Mouse (Mus musculus) midbrain, embryonic 13.5 days (tissue): Measurements from ENCODE around the gene Ifngr1. TPM values are rescaled to one million over a fixed set of nuclear protein-coding genes. Genes with fewer than 3 reads are reported as not detected.

Experiments used
- ATAC-seq: fragments of 200-750 bp; cut with Nextera tagmentation; 2 replicates; pipeline ENCODE4 v1.8.0; 2017; ENCODE audit warnings: mild to moderate bottlenecking, moderate TSS enrichment, moderate library complexity
- H3K27ac ChIP-seq: fragments of 300-500 bp; sonication (generic); 2 replicates; pipeline ENCODE4 v1.5.1; 2015; ENCODE audit warnings: inconsistent platforms, mild to moderate bottlenecking, moderate library complexity
- H3K27me3 ChIP-seq: fragments of 300-500 bp; sonication (generic); 2 replicates; pipeline ENCODE4 v1.6.1; 2015; ENCODE audit warnings: mild to moderate bottlenecking, inconsistent platforms
- H3K36me3 ChIP-seq: fragments of 300-500 bp; sonication (generic); 2 replicates; pipeline ENCODE4 v1.6.1; 2015; ENCODE audit warnings: mild to moderate bottlenecking, inconsistent platforms
- H3K4me1 ChIP-seq: fragments of 300-500 bp; sonication (generic); replicated peaks from 2 replicates; pipeline ENCODE4 v1.6.1; 2015; ENCODE audit warnings: inconsistent platforms
- H3K4me2 ChIP-seq: fragments of 300-500 bp; sonication (generic); replicated peaks from 2 replicates; pipeline ENCODE4 v1.6.1; 2015; ENCODE audit warnings: moderate library complexity, mild to moderate bottlenecking, inconsistent platforms
- H3K4me3 ChIP-seq: fragments of 300-500 bp; sonication (generic); replicated peaks from 2 replicates; pipeline ENCODE4 v1.5.1; 2015; ENCODE audit warnings: mild to moderate bottlenecking, inconsistent platforms
- H3K9ac ChIP-seq: fragments of 300-500 bp; sonication (generic); replicated peaks from 2 replicates; pipeline ENCODE4 v1.6.1; 2015; ENCODE audit warnings: mild to moderate bottlenecking, inconsistent platforms
- H3K9me3 ChIP-seq: fragments of 300-500 bp; sonication (generic); 2 replicates; pipeline ENCODE4 v1.6.1; 2016; ENCODE audit warnings: mild to moderate bottlenecking, inconsistent platforms
- WGBS: fragments of 180-500 bp; shearing (Covaris S2); methylation state at CpG from one replicate; pipeline ENCODE4 v1.1.7; 2015; 5-methylcytosine and 5-hydroxymethylcytosine counted together
- polyA plus RNA-seq: library from polyadenylated mRNA; unstranded; fragments of >200 nt; fragmentation: Nextera tagmentation; extraction: Ambion mirVana; gene quantifications from 2 replicates; pipeline ENCODE4 v1.2.1, GENCODE M21; 2015

Ifngr1 gene
- polyA plus RNA-seq, 1 experiment from 2014 or later, result 19.0 TPM

- Histone ChIP-seq H3K4me3 (no peak overlapping the region), H3K4me2 (no peak overlapping the region), H3K36me3 (no peaks in the 10 kb centered on the region), H3K9me3 (no peaks in the 10 kb centered on the region), H3K9ac (no peak overlapping the region), H3K27ac (no peak overlapping the region), H3K4me1 (no peaks in the 10 kb centered on the region), H3K27me3 (no peaks in the 10 kb centered on the region)
- ATAC-seq, result no peak
- WGBS, result 77% methylated on average over 1 of the region's 1 CpGs
These were observed 21.0 kb upstream of the Ifngr1 start for GRCm38 (mm10) chr10:19570716-19571115.

GRCm38 (mm10) chr10:19577571-19577970 lies 14.2 kb upstream of the Ifngr1 start:
- Histone ChIP-seq H3K27me3 (0 out of 2 replicates have a peak, but pooled peaks cover 3% of the 10 kb centered on the region), H3K27ac (no peak overlapping the region), H3K9me3 (no peaks in the 10 kb centered on the region), H3K4me1 (no peaks in the 10 kb centered on the region), H3K36me3 (no peaks in the 10 kb centered on the region), H3K9ac (no peak overlapping the region), H3K4me2 (no peak overlapping the region), H3K4me3 (no peak overlapping the region)
- ATAC-seq, result no peak
- WGBS, result 94% methylated on average over 3 of the region's 3 CpGs

GRCm38 (mm10) chr10:19578001-19578400 lies 13.7 kb upstream of the Ifngr1 start:
- Histone ChIP-seq H3K9me3 (no peaks in the 10 kb centered on the region), H3K4me3 (no peak overlapping the region), H3K4me1 (no peaks in the 10 kb centered on the region), H3K27ac (no peak overlapping the region), H3K9ac (no peak overlapping the region), H3K36me3 (no peaks in the 10 kb centered on the region), H3K27me3 (0 out of 2 replicates have a peak, but pooled peaks cover 3% of the 10 kb centered on the region), H3K4me2 (no peak overlapping the region)
- ATAC-seq, result no peak
- WGBS, result 90% methylated on average over 6 of the region's 6 CpGs

GRCm38 (mm10) chr10:19578409-19578986 lies 13.3 kb upstream of the Ifngr1 start:
- 75% methylated on average over 9 of the region's 9 CpGs for WGBS
- H3K4me2 ChIP-seq, result no peak overlapping the region
- ATAC-seq, result no peak
- H3K4me1 ChIP-seq, result no peaks in the 10 kb centered on the region
- H3K9me3 ChIP-seq, result no peaks in the 10 kb centered on the region
- 0 out of 2 replicates have a peak, but pooled peaks cover 3% of the 10 kb centered on the region for H3K27me3 ChIP-seq
- no peak overlapping the region for H3K27ac ChIP-seq
- H3K36me3 ChIP-seq, result no peaks in the 10 kb centered on the region
- no peak overlapping the region for H3K9ac ChIP-seq
- H3K4me3 ChIP-seq, result no peak overlapping the region

- H3K4me1 ChIP-seq, result no peaks in the 10 kb centered on the region
- no peak for ATAC-seq
- no peak overlapping the region for H3K9ac ChIP-seq
- H3K36me3 ChIP-seq, result no peaks in the 10 kb centered on the region
- H3K27ac ChIP-seq, result no peak overlapping the region
- no peak overlapping the region for H3K4me2 ChIP-seq
- WGBS, result 61% methylated on average over 3 of the region's 3 CpGs
- H3K27me3 ChIP-seq, result 0 out of 2 replicates have a peak, but pooled peaks cover 3% of the 10 kb centered on the region
- no peak overlapping the region for H3K4me3 ChIP-seq
- H3K9me3 ChIP-seq, result no peaks in the 10 kb centered on the region
These were observed 11.1 kb upstream of the Ifngr1 start for GRCm38 (mm10) chr10:19580660-19581059.

GRCm38 (mm10) chr10:19581844-19582582 lies 9.7 kb upstream of the Ifngr1 start:
- Histone ChIP-seq H3K9me3 (no peaks in the 10 kb centered on the region), H3K4me3 (no peak overlapping the region), H3K4me1 (no peaks in the 10 kb centered on the region), H3K9ac (no peak overlapping the region), H3K4me2 (no peak overlapping the region), H3K27ac (no peak overlapping the region), H3K27me3 (0 out of 2 replicates have a peak, but pooled peaks cover 3% of the 10 kb centered on the region), H3K36me3 (no peaks in the 10 kb centered on the region)
- WGBS, result 85% methylated on average over 9 of the region's 9 CpGs
- ATAC-seq, result no peak

- WGBS, result 83% methylated on average over 7 of the region's 7 CpGs
- H3K4me1 ChIP-seq, result no peaks in the 10 kb centered on the region
- no peak overlapping the region for H3K4me3 ChIP-seq
- ATAC-seq, result no peak
- no peaks in the 10 kb centered on the region for H3K36me3 ChIP-seq
- H3K9me3 ChIP-seq, result no peaks in the 10 kb centered on the region
- 0 out of 2 replicates have a peak, but pooled peaks cover 3% of the 10 kb centered on the region for H3K27me3 ChIP-seq
- H3K27ac ChIP-seq, result no peak overlapping the region
- no peak overlapping the region for H3K4me2 ChIP-seq
- H3K9ac ChIP-seq, result no peak overlapping the region
These were observed 8.8 kb upstream of the Ifngr1 start for GRCm38 (mm10) chr10:19582806-19583430.

- 80% methylated on average over 2 of the region's 2 CpGs for WGBS
- Histone ChIP-seq H3K4me1 (no peaks in the 10 kb centered on the region), H3K27me3 (0 out of 2 replicates have a peak, but pooled peaks cover 3% of the 10 kb centered on the region), H3K9ac (no peak overlapping the region), H3K4me3 (no peak overlapping the region), H3K36me3 (no peaks in the 10 kb centered on the region), H3K27ac (no peak overlapping the region), H3K4me2 (no peak overlapping the region), H3K9me3 (no peaks in the 10 kb centered on the region)
- ATAC-seq, result no peak
These were observed 7.7 kb upstream of the Ifngr1 start for GRCm38 (mm10) chr10:19584064-19584463.

GRCm38 (mm10) chr10:19584846-19585245 lies 6.9 kb upstream of the Ifngr1 start:
- no peak overlapping the region for H3K4me3 ChIP-seq
- 91% methylated on average over 1 of the region's 1 CpGs for WGBS
- no peak overlapping the region for H3K27ac ChIP-seq
- no peaks in the 10 kb centered on the region for H3K9me3 ChIP-seq
- H3K4me2 ChIP-seq, result no peak overlapping the region
- 0 out of 2 replicates have a peak, but pooled peaks cover under 1% of the 10 kb centered on the region for H3K27me3 ChIP-seq
- H3K4me1 ChIP-seq, result no peaks in the 10 kb centered on the region
- H3K36me3 ChIP-seq, result no peaks in the 10 kb centered on the region
- ATAC-seq, result no peak
- H3K9ac ChIP-seq, result no peak overlapping the region

- H3K9me3 ChIP-seq, result no peaks in the 10 kb centered on the region
- H3K36me3 ChIP-seq, result no peaks in the 10 kb centered on the region
- H3K4me1 ChIP-seq, result no peaks in the 10 kb centered on the region
- no peak overlapping the region for H3K4me3 ChIP-seq
- H3K27ac ChIP-seq, result no peak overlapping the region
- no peak overlapping the region for H3K9ac ChIP-seq
- no peak overlapping the region for H3K4me2 ChIP-seq
- ATAC-seq, result no peak
- H3K27me3 ChIP-seq, result no peaks in the 10 kb centered on the region
- WGBS, result 92% methylated on average over 5 of the region's 5 CpGs
These were observed 5.9 kb upstream of the Ifngr1 start for GRCm38 (mm10) chr10:19585860-19586259.

GRCm38 (mm10) chr10:19587281-19587680 lies 4.5 kb upstream of the Ifngr1 start:
- H3K9me3 ChIP-seq, result no peaks in the 10 kb centered on the region
- 81% methylated on average over 3 of the region's 3 CpGs for whole genome bisulfite sequencing
- no peak for ATAC-seq
- no peak overlapping the region for H3K4me2 ChIP-seq
- H3K36me3 ChIP-seq, result no peaks in the 10 kb centered on the region
- H3K4me3 ChIP-seq, result no peak overlapping the region
- H3K9ac ChIP-seq, result no peak overlapping the region
- peaks cover under 1% of the 10 kb centered on the region; the same call in 1 of the 2 replicates for H3K4me1 ChIP-seq
- no peak overlapping the region for H3K27ac ChIP-seq
- H3K27me3 ChIP-seq, result no peaks in the 10 kb centered on the region

GRCm38 (mm10) chr10:19589626-19590025 lies 2.1 kb upstream of the Ifngr1 start:
- Histone ChIP-seq H3K9ac (no peak overlapping the region), H3K4me1 (peaks cover 12% of the 10 kb centered on the region), H3K27me3 (no peaks in the 10 kb centered on the region), H3K36me3 (no peaks in the 10 kb centered on the region), H3K9me3 (no peaks in the 10 kb centered on the region), H3K4me2 (no peak overlapping the region), H3K27ac (no peak overlapping the region), H3K4me3 (no peak overlapping the region)
- ATAC-seq, result no peak
- 94% methylated on average over 12 of the region's 12 CpGs for WGBS
